Mouse (Mus musculus) hindbrain, embryonic 14.5 days (tissue): ENCODE data around the gene Cant1. TPM values are rescaled to one million over a fixed set of nuclear protein-coding genes. Genes with fewer than 3 reads are reported as not detected.
A peak's percentile ranks its signal among the peaks of the same experiment; 100 is the strongest.

Source experiments
- ATAC-seq: fragments of 200-750 bp; cut with Nextera tagmentation; 2 replicates; pipeline ENCODE4 v1.8.0; 2017; ENCODE audit warnings: moderate number of reproducible peaks, mild to moderate bottlenecking, moderate TSS enrichment, moderate library complexity; ENCODE audit not compliant: low FRiP score
- DNase-seq: peaks from one replicate; pipeline ENCODE4 v3.0.0-alpha.2; 2015; ENCODE audit warnings: low spot score
- H3K27ac ChIP-seq: fragments of 300-500 bp; sonication (generic); 2 replicates; pipeline ENCODE4 v1.5.1; 2014; ENCODE audit warnings: mild to moderate bottlenecking, moderate library complexity
- H3K27me3 ChIP-seq: fragments of 300-500 bp; sonication (generic); 2 replicates; pipeline ENCODE4 v1.6.1; 2014; ENCODE audit warnings: mild to moderate bottlenecking, low read length, mixed read lengths; ENCODE audit not compliant: control insufficient read depth, insufficient read depth
- H3K36me3 ChIP-seq: fragments of 300-500 bp; sonication (generic); replicated peaks from 2 replicates; pipeline ENCODE4 v1.6.1; 2014; ENCODE audit not compliant: control insufficient read depth, insufficient read depth
- H3K4me1 ChIP-seq: fragments of 300-500 bp; sonication (generic); replicated peaks from 2 replicates; pipeline ENCODE4 v1.6.1; 2014; ENCODE audit warnings: antibody characterized with exemption, low read length, mixed read lengths; ENCODE audit not compliant: control insufficient read depth, insufficient read depth
- H3K4me2 ChIP-seq: fragments of 300-500 bp; sonication (generic); replicated peaks from 2 replicates; pipeline ENCODE4 v1.6.1; 2014; ENCODE audit warnings: mild to moderate bottlenecking, moderate library complexity
- H3K4me3 ChIP-seq: fragments of 300-500 bp; sonication (generic); replicated peaks from 2 replicates; pipeline ENCODE4 v1.5.1; 2014; ENCODE audit warnings: mild to moderate bottlenecking, low read length
- H3K9ac ChIP-seq: fragments of 300-500 bp; sonication (generic); 2 replicates; pipeline ENCODE4 v1.6.1; 2014
- H3K9me3 ChIP-seq: fragments of 300-500 bp; sonication (generic); 2 replicates; pipeline ENCODE4 v1.6.1; 2016; ENCODE audit warnings: low read length; ENCODE audit not compliant: control insufficient read depth
- WGBS: fragments of 180-500 bp; shearing (Covaris S2); extraction: QIAGEN DNeasy Blood & Tissue Kit; methylation state at CpG from one replicate; pipeline ENCODE4 v1.1.7; 2014; 5-methylcytosine and 5-hydroxymethylcytosine counted together
- polyA plus RNA-seq: library from polyadenylated mRNA; unstranded; fragments of >200 nt; fragmentation: Nextera tagmentation; extraction: Ambion mirVana; gene quantifications from 2 replicates; pipeline ENCODE4 v1.2.1, GENCODE M21; 2014

Cant1 gene
- polyA plus RNA-seq, 1 experiment from 2014 or later, result 25.4 TPM

- Histone ChIP-seq H3K27me3 (no peaks in the 10 kb centered on the region), H3K4me1 (no peaks in the 10 kb centered on the region), H3K9ac (no peak overlapping the region), H3K4me2 (no peak overlapping the region), H3K9me3 (no peaks in the 10 kb centered on the region), H3K36me3 (no peaks in the 10 kb centered on the region; the same call in 1 of the 2 replicates), H3K27ac (no peak overlapping the region), H3K4me3 (no peak overlapping the region)
- no peak for DNase-seq
- WGBS, result 90% methylated on average over 6 of the region's 6 CpGs
- no peak for ATAC-seq
These were observed 32.3 kb upstream of the Cant1 start for GRCm38 (mm10) chr11:118451211-118451610.

- H3K27ac ChIP-seq, result no peak overlapping the region
- WGBS, result 91% methylated on average over 8 of the region's 8 CpGs
- H3K4me1 ChIP-seq, result no peaks in the 10 kb centered on the region
- no peaks in the 10 kb centered on the region for H3K27me3 ChIP-seq
- no peaks in the 10 kb centered on the region; the same call in 1 of the 2 replicates for H3K36me3 ChIP-seq
- ATAC-seq, result no peak
- H3K9ac ChIP-seq, result no peak overlapping the region
- H3K9me3 ChIP-seq, result no peaks in the 10 kb centered on the region
- no peak for DNase-seq
- H3K4me2 ChIP-seq, result no peak overlapping the region
- H3K4me3 ChIP-seq, result no peak overlapping the region
These were observed 29.5 kb upstream of the Cant1 start for GRCm38 (mm10) chr11:118448385-118448784.

- DNase-seq (no peak), ATAC-seq (no peak)
- no peaks in the 10 kb centered on the region for H3K9me3 ChIP-seq
- WGBS, result 75% methylated on average over 4 of the region's 4 CpGs
- no peak overlapping the region for H3K9ac ChIP-seq
- no peak overlapping the region for H3K27ac ChIP-seq
- H3K27me3 ChIP-seq, result no peaks in the 10 kb centered on the region
- H3K4me2 ChIP-seq, result no peak overlapping the region
- H3K36me3 ChIP-seq, result no peaks in the 10 kb centered on the region; the same call in 1 of the 2 replicates
- 0 out of 2 replicates have a peak, but pooled peaks cover under 1% of the 10 kb centered on the region for H3K4me1 ChIP-seq
- no peak overlapping the region for H3K4me3 ChIP-seq
These were observed 28.5 kb upstream of the Cant1 start for GRCm38 (mm10) chr11:118447346-118447745.

- H3K27ac ChIP-seq, result no peak overlapping the region
- ATAC-seq, result peak; percentile 64; the same call in 1 of the 2 replicates
- H3K27me3 ChIP-seq, result no peaks in the 10 kb centered on the region
- H3K36me3 ChIP-seq, result no peaks in the 10 kb centered on the region
- H3K9ac ChIP-seq, result no peak overlapping the region
- no peak overlapping the region for H3K4me2 ChIP-seq
- peak; percentile 94 for DNase-seq
- 0 out of 2 replicates have a peak, but pooled peaks cover 5% of the 10 kb centered on the region for H3K4me1 ChIP-seq
- no peak overlapping the region for H3K4me3 ChIP-seq
- WGBS, result 13% methylated on average over 3 of the region's 3 CpGs
- H3K9me3 ChIP-seq, result no peaks in the 10 kb centered on the region
These were observed 27.0 kb upstream of the Cant1 start for GRCm38 (mm10) chr11:118445843-118446242.

GRCm38 (mm10) chr11:118443201-118443970, 24.5 kb upstream of the Cant1 start:
- no peak overlapping the region for H3K27ac ChIP-seq
- no peaks in the 10 kb centered on the region for H3K36me3 ChIP-seq
- H3K4me1 ChIP-seq, result peaks cover 15% of the 10 kb centered on the region; the same call in 1 of the 2 replicates
- H3K27me3 ChIP-seq, result no peaks in the 10 kb centered on the region
- no peak overlapping the region for H3K4me3 ChIP-seq
- DNase-seq (peak; percentile 82), ATAC-seq (no peak)
- H3K4me2 ChIP-seq, result no peak overlapping the region
- 38% methylated on average over 11 of the region's 11 CpGs for WGBS
- no peaks in the 10 kb centered on the region for H3K9me3 ChIP-seq
- no peak overlapping the region for H3K9ac ChIP-seq

GRCm38 (mm10) chr11:118442691-118443090, 23.8 kb upstream of the Cant1 start:
- H3K4me3 ChIP-seq, result no peak overlapping the region
- WGBS, result 60% methylated on average over 13 of the region's 13 CpGs
- H3K27me3 ChIP-seq, result no peaks in the 10 kb centered on the region
- H3K4me2 ChIP-seq, result no peak overlapping the region
- no peak overlapping the region for H3K9ac ChIP-seq
- peaks cover 17% of the 10 kb centered on the region; the same call in 1 of the 2 replicates for H3K4me1 ChIP-seq
- ATAC-seq, result no peak
- no peak overlapping the region for H3K27ac ChIP-seq
- H3K9me3 ChIP-seq, result no peaks in the 10 kb centered on the region
- no peaks in the 10 kb centered on the region for H3K36me3 ChIP-seq
- no peak for DNase-seq

GRCm38 (mm10) chr11:118438665-118439414, 20.0 kb upstream of the Cant1 start:
- Histone ChIP-seq H3K27me3 (no peaks in the 10 kb centered on the region), H3K4me3 (no peak overlapping the region), H3K9ac (no peak overlapping the region), H3K27ac (peak overlapping the region; percentile 58), H3K36me3 (no peaks in the 10 kb centered on the region), H3K4me2 (no peak overlapping the region), H3K9me3 (no peaks in the 10 kb centered on the region), H3K4me1 (peaks cover 30% of the 10 kb centered on the region)
- WGBS, result 18% methylated on average over 11 of the region's 11 CpGs
- peak; percentile 61; the same call in 1 of the 2 replicates for ATAC-seq
- no peak for DNase-seq

GRCm38 (mm10) chr11:118436471-118436935, 17.6 kb upstream of the Cant1 start:
- Histone ChIP-seq H3K4me3 (no peak overlapping the region), H3K27ac (no peak overlapping the region), H3K4me2 (no peak overlapping the region), H3K27me3 (no peaks in the 10 kb centered on the region), H3K9ac (no peak overlapping the region), H3K4me1 (peaks cover 33% of the 10 kb centered on the region), H3K36me3 (no peaks in the 10 kb centered on the region), H3K9me3 (no peaks in the 10 kb centered on the region)
- DNase-seq, result no peak
- 31% methylated on average over 6 of the region's 6 CpGs for WGBS
- ATAC-seq, result peak; percentile 32; the same call in 1 of the 2 replicates

- H3K4me3 ChIP-seq, result no peak overlapping the region
- no peaks in the 10 kb centered on the region for H3K9me3 ChIP-seq
- DNase-seq, result no peak
- 45% methylated on average over 13 of the region's 13 CpGs for WGBS
- H3K4me1 ChIP-seq, result peaks cover 41% of the 10 kb centered on the region
- H3K9ac ChIP-seq, result 0 out of 2 replicates have a peak overlapping the region, but pooled peaks have one; percentile 13
- no peak for ATAC-seq
- peak overlapping the region; percentile 15 for H3K4me2 ChIP-seq
- H3K27ac ChIP-seq, result peak overlapping the region; percentile 14; the same call in 1 of the 2 replicates
- H3K27me3 ChIP-seq, result no peaks in the 10 kb centered on the region
- H3K36me3 ChIP-seq, result no peaks in the 10 kb centered on the region
These were observed 15.2 kb upstream of the Cant1 start for GRCm38 (mm10) chr11:118434093-118434492.
